Mouse (Mus musculus) leukemia stem cell, adult 10-12 weeks (primary cell): ENCODE measurements around the gene Pou5f2. TPM values are rescaled to one million over a fixed set of nuclear protein-coding genes. Genes with fewer than 3 reads are reported as not detected.

Source experiments
- polyA plus RNA-seq: library from polyadenylated mRNA; stranded (reverse); fragments of >175 nt; gene quantifications from 2 replicates; pipeline ENCODE4 v1.2.3, GENCODE M21; 2012; ENCODE audit warnings: low replicate concordance

The Pou5f2 gene
- 0.54 TPM in 1 of 2 replicates, not detected in the other for polyA plus RNA-seq

GRCm38 (mm10) chr13:78024683-78025294 lies at the start of gene Pou5f2:
Pou5f2 (plus strand) TSS chr13:78024902.

Other genes starting within 250 kb of the Pou5f2 start
- 0.07 and 0.28 TPM in 2 replicates for gene Nr2f1, start 174.9 kb downstream of the Pou5f2 start, polyA plus RNA-seq